Mouse (Mus musculus): ENCODE results near the gene Usb1.
"Not testable (repeated sequence)": the region's sequence is repeated elsewhere in the genome, so short reads cannot be mapped to it uniquely, and the experiment has no call there.

Usb1 gene

DNA sequence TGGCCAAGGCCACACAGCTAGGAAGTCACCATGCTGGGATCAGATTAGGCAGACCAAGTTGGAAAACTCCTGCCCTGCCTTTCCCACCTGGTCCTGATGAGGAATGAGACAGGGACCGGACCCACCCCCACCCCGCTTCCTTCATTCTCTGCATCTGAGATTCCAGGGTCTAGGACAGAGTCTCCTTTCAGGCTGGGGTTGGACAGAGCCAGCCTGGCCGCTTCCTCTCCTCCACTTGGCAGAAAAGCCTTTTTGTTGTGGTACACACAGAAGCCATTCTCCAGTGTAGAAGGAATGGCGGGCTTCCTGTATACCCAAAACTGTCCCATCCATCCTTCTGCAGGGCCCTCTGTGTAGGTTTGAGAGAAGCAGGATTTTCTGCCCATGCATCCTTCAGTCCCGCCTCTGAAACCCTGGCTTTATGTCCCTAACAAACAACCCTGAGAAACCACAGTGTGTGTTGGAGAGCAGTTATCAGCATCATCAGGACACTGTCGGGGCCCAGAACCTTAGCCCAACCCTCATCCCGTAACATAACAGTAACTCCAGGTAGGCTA, 43.4 kb downstream of the Usb1 start:
- no peak for DNase-seq (ENCODE audit: low spot score)

GRCm38 (mm10) chr8:95376309-95376999, 44.4 kb downstream of the Usb1 start:
- no peak for DNase-seq (ENCODE audit: low spot score)

- no peak for DNase-seq (ENCODE audit: low spot score)
Measured at GRCm38 (mm10) chr8:95377101-95377500, 45.0 kb downstream of the Usb1 start.

DNA sequence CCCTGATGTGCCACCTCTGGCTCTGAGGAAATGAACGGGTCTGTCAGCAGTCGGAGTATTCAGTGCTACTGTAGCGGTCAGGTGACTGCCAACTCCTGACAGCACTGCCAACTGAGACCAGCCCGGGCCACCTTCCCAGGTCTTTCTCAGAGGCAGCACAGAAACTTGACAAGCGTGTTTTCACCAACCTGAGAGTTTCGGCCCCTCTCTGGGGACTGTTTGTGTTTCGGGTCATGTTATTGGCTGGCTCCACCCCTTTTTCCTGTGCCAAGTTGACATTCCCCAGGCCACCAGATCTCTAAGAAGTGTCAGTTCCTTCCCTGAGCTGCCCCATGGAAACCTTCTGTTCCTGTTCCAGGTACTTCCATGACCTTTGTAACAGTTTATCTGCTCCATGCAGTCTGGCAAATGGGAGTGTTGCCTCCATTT, 45.8 kb downstream of the Usb1 start:
- no peak for DNase-seq (ENCODE audit: low spot score)

DNA sequence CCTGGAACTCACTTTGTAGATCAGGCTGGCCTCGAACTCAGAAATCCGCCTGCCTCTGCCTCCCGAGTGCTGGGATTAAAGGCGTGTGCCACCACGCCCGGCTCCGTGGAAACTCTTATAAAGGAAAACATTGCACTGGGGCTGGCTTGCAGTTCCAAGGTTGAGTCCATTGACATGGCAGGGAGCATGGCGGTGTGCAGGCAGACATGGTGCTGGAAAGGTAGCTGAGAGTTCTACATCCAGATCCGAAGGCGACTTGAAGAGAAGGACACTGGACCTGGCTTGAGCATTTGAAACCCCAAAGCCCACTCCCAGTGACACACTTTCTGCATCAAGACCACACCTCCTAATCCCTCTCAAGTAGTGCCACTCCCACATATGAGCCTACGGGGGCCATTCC, 46.8 kb downstream of the Usb1 start:
- not testable (repeated sequence) for DNase-seq (ENCODE audit: low spot score)

DNA sequence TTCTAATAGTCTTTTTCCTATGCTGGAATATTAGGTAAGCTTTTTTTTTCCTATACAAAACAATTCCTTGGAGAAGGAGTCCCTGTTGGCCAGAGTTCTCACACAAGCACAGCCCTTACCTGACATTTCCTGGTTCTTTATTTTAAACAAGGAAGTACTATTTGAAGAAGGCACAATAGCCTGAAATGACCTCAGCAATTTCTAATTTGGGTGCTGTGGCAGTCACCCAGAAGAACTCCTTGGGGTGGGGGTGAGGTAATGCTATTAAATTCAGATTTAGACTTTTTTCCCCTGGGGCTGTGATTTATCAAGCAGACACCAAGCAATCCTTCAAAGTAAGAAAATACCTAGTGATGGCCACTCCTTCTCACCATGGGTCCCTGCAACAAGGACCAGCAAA, 48.9 kb downstream of the Usb1 start:
- DNase-seq (ENCODE audit: low spot score), result no peak

DNA sequence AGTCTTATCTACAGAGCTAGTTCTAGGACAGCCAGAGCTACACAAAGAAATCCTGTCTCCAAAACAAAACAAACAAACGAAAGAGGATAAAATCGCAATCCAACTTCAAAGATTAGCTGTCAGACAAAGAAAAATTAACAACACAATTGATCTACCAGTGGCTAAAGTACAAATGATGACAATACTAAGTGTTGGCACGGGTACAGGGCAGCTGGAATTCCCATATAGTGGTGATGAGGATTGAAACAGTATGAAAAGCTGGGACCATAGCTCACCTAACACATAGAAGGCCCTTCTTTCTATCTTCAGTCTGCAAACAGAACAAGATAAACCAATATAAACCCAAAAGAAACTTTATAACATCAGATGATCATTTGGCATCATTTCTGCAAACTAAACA, 49.5 kb downstream of the Usb1 start:
- DNase-seq (ENCODE audit: low spot score), result no peak

DNA sequence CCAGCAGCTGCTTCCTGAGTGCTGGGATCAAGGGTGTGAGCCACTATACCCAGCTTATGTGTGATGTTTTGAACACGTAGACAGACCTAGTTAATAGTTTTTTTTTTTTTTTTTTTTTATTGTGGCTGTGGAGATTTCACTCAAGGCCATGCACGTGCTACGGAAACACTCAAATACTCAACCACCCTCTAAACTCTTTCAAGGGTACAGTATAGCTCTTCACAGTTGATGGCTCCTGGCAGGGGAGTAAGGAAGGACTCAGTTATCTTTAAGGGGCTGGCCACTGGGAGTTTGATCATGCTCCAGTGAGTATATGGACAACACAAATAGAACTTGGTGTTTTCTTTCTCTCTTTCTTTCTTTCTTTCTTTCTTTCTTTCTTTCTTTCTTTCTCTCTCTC, 52.4 kb downstream of the Usb1 start:
- DNase-seq (ENCODE audit: low spot score), result no peak

GRCm38 (mm10) chr8:95386037-95386436, 54.0 kb downstream of the Usb1 start:
- DNase-seq (ENCODE audit: low spot score), result no peak

- DNase-seq (ENCODE audit: low spot score), result no peak
Measured at GRCm38 (mm10) chr8:95387221-95387620, 55.1 kb downstream of the Usb1 start.

DNA sequence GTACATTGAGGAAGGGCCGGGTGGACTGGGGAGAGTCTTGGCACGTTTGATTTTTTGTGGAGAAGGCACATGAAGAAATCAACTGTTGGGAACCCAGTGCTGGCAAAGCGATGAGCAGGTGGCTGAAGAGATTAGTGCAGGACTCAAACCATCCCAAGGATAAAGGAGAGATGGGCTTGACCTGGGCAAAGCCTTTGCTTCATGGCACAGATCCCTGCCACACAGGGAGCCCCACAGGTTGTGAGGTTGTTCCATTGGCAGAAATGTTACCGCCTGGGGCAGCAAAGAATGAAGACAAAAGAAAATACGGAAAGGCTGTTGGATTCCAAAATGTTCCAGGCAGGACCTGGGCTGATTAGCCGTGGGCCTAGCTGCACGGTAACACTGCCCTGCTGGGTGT, 55.9 kb downstream of the Usb1 start:
- no peak for DNase-seq (ENCODE audit: low spot score)

DNA sequence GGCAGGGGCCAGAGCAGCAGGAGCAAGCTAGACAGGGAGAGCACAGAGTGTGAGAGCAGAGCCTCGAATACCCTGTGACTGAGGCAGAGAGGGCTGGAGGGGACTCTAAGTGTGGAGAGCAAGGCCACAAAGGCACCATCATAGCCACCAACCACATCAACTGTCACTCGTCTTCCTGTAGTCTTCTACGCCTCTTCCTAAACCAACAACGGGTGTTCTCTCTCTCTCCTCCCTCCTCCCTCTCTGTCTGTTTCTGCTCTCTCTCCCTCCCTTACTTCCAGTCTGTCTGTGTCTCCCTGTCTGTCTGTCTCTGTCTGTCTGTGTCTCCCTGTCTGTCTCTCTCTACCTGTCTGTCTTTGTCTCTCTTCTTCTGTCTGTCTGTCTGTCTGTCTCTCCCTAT, 58.2 kb downstream of the Usb1 start:
- no peak for DNase-seq (ENCODE audit: low spot score)

GRCm38 (mm10) chr8:95391101-95391500, 59.0 kb downstream of the Usb1 start:
- no peak for DNase-seq (ENCODE audit: low spot score)

- no peak for DNase-seq (ENCODE audit: low spot score)
Measured at GRCm38 (mm10) chr8:95392604-95393003, 60.5 kb downstream of the Usb1 start.

DNA sequence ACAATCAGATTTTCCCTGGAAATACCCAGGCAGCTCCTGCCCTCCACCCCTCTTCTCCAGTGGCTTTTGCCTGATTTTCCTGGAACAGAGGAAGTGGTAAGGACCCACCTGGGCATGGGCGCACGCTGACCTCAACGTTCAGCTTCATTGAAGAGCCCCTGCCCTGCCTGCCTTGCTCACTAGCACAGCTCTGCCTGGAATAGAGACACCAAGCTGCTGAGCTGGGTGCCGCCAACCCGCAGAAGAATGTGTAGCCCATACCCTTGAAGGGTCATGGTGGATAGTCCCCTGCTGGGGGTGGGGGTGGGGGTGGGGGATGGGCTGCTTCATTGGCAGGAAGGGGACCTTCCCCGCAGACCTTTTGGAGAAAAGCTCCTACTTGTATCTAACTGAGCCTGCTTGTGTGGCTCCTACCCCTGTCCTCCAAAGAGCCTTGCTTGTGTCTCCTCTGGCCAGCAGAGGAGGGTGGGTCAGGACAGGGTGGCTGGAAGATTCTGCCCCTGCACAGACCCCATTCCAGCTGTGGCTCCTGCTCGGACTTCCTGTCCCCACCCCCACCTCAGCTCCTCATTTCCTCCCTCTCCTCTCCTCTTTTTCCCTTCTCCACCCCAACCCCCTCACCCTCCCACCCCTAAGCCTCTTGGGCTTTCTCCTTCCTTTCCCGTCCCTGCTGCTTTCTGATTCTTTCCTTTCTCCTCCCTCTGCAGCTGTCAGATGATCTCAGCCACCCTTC, 63.3 kb downstream of the Usb1 start:
- no peak for DNase-seq (ENCODE audit: low spot score)

GRCm38 (mm10) chr8:95396752-95397151, 64.7 kb downstream of the Usb1 start:
- DNase-seq (ENCODE audit: low spot score), result no peak

All from testis, postnatal 10 days (tissue).